Mouse (Mus musculus): Measurements from ENCODE around the gene Ptprh.
A peak's percentile ranks its signal among the peaks of the same experiment; 100 is the strongest.

Ptprh gene

DNA sequence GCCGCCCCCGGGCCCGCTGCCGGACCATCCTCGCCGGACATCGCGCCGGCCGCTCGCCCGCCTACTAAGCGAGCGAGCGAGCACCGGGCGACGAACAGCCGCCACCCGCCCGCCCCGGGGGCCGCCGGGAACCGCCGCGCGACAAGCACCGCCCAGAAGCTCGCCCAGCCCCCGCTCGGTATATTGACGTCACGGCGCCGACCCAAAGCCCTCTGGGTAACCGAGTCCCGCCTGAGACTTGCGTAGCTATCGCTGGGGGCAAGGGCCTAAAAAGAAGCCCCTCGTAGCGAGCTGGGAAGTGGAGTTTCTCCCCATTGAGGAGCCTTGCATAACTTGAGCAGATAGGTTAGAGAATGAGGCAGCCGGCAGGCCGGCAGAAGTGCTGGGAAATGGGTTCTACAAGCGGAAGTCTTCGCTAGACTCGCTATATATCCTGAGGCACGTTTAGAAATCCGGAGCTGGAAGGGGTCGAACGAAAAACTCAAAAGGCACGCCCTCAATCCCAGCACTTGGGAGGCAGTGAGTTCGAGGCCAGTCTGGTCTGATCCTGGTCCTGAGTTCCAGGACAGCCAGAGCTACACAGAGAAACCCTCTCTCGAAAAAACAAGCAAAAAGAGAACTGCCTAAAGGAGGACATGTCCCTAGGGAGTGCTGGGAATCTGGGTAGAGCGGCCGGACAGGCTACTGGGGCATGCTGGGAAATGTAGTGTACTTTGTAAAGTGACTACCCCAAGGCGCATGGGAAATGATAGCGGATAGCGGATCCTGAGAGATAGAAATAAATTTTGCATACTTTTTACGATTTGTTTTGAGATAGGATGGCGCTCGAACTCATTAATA, 102.1 kb downstream of the Ptprh start, which contains the start of gene Ppp1r12c:
Gene Ppp1r12c (minus strand): TSS at position 123 of the 840 bp plus-strand sequence.
- DNase-seq (ENCODE audit: low spot score): peak; percentile 95

DNA sequence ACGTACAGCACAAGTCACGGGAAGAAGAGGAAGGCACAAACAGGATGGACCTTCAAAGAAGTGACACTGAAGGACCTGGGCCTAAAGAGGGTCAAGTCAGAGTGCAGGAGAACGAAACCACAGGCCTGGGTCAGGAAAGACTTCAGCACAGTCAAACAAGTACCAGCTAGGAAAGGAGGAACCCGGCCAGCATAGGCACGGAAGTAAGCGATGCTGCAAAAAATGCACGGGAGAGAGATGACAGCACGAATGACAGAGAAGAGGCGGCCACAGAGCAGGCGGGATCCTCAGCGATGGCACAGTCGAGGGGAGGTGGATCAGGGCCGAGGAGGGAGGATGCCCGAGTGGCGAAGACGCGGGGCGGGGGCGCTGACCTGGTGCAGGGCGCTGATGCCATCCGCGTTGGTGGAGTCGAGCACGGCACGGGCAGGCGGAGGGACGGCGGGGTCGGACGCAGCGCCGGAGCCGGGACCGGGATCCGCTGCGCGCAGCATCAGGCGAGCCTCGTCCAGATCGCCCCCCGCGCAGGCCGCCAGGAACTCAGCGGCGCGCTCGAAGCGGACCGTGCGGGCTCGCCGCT, 102.9 kb downstream of the Ptprh start:
- DNase-seq (ENCODE audit: low spot score): peak; percentile 52

DNA sequence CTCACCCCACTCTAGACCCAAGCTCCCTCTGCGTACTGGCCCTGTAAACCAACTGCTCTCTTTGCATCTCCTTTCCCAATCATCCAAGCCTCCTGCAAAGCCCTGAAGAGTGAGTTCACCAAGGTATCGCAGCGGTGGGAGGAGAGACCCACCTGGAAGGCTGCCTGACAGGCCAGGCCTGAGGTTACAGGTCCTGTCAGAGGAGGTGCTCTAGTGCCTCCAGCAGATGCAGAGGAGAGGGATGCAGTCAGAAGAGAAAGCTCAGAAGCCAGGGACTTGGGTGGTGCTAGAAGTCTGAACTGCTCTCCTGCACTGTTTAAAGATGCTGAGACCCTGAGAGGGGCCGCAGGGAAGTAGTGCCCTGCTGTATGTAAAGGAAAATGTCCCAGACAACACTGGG, 104.8 kb downstream of the Ptprh start:
- no peak for DNase-seq (ENCODE audit: low spot score)

Data from testis, postnatal 14 days (tissue).